Mouse (Mus musculus): ENCODE data around the gene Gadd45g. TPM values are rescaled to one million over a fixed set of nuclear protein-coding genes. Genes with fewer than 3 reads are reported as not detected.

Gadd45g gene
- polyA plus RNA-seq, 1 experiment from 2014 or later = 169 TPM

DNA sequence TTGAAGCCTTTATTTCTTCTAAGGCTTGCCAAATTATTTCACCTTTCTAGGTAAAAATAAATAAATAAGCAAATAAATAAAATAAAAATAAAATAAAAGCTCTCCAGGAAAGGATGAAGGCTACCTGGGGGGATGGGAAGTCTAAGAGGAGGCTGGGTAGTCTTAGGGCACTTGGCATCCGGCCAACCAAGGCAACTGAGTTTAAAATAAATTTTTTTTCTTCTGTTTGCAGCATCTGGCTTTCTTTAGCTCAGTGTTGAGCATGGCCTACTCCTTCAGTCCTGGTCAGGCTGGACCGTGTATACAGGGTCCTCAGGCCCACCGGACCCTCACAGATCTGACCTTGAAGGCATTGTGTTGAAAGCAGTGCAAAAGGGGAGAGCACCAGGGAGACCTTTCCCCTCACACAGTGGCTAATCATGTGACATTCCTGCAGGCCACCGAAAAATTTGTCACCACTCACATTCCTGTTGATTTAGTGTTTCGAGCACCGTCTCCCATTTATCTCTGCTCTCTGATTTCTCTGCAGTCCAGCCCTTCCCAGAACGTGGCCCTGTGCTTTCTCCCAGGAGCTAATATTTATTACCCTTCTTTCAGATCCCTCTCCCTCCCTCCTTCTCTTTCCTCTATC is 6.2 kb downstream of the Gadd45g start:
- peaks cover 14% of the 10 kb centered on the region for H3K4me1 ChIP-seq (replicated peaks; ENCODE audit: control insufficient read depth, insufficient read depth, low read length)
- no peak for ATAC-seq (replicated peaks; ENCODE audit: low FRiP score)
- WGBS = 29% methylated on average over 7 of the region's 7 CpGs
- H3K4me3 ChIP-seq (ENCODE audit: low read depth, low read length) = no peak overlapping the region
- H3K36me3 ChIP-seq (ENCODE audit: control insufficient read depth, insufficient read depth, low read length) = no peaks in the 10 kb centered on the region
- no peaks in the 10 kb centered on the region for H3K9me3 ChIP-seq (ENCODE audit: control insufficient read depth, low read length)
- DNase-seq (ENCODE audit: low spot score) = no peak
- H3K27ac ChIP-seq (ENCODE audit: low read depth, low read length) = no peak overlapping the region
- no peak overlapping the region for H3K4me2 ChIP-seq (ENCODE audit: low read depth, low read length, severe bottlenecking)
- peaks cover 31% of the 10 kb centered on the region for H3K27me3 ChIP-seq (ENCODE audit: control insufficient read depth, insufficient read depth, low read length)
- no peak overlapping the region; the same call in 1 of the 2 replicates for H3K9ac ChIP-seq (ENCODE audit: low read length)

DNA sequence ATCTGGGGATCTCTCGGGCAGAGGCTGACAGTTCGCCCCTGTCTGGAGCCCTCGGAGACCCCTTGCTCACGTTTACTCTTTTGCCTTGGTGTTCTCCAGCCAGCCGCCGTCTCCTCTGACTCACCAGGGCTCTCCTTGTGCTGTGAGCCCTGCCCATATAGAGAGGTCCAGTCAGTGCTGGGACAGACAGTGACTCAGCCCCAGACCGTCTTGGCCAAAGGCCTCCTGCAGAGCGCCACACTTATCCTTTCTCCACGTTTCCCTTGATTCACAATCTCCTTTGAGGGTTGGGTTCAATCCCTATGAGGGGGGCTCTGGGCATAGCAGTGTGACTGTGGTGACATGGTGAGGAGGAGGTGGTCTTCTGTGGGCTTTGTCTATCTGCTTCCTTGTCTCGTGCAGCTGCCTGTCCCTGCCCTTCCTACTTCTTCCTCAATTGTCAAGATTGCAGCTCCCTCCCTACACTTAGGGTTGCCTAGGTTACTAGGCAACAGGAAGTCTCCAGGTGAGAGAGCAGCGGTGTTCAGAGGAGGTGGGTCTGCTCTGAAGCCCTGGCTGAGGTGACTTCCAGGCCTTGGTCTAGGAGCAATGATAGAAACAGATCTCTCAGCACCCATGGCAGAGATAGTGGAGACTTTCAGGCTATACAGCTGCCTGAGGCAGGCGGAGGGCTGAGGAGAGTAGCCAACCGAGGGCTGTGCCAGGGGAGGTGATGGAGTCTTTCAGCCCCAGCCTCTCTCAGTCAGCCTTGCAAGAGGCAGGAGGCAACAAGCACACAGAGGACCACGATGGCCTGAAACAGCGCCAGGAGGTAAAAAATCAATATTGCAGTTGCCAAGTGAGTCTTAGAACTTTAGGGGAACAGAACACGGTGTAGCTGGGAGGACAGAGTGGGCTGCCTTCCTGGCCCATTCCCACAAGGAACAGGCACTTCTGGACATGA is 7.1 kb downstream of the Gadd45g start:
- Histone ChIP-seq H3K36me3 (ENCODE audit: control insufficient read depth, insufficient read depth, low read length) (no peaks in the 10 kb centered on the region), H3K9me3 (ENCODE audit: control insufficient read depth, low read length) (no peaks in the 10 kb centered on the region), H3K4me2 (ENCODE audit: low read depth, low read length, severe bottlenecking) (no peak overlapping the region), H3K27me3 (ENCODE audit: control insufficient read depth, insufficient read depth, low read length) (peaks cover 31% of the 10 kb centered on the region), H3K4me3 (ENCODE audit: low read depth, low read length) (no peak overlapping the region), H3K4me1 (replicated peaks; ENCODE audit: control insufficient read depth, insufficient read depth, low read length) (peaks cover 11% of the 10 kb centered on the region), H3K9ac (ENCODE audit: low read length) (no peak overlapping the region), H3K27ac (ENCODE audit: low read depth, low read length) (no peak overlapping the region)
- DNase-seq (ENCODE audit: low spot score) = no peak
- 12% methylated on average over 16 of the region's 16 CpGs for WGBS
- no peak for ATAC-seq (replicated peaks; ENCODE audit: low FRiP score)

DNA sequence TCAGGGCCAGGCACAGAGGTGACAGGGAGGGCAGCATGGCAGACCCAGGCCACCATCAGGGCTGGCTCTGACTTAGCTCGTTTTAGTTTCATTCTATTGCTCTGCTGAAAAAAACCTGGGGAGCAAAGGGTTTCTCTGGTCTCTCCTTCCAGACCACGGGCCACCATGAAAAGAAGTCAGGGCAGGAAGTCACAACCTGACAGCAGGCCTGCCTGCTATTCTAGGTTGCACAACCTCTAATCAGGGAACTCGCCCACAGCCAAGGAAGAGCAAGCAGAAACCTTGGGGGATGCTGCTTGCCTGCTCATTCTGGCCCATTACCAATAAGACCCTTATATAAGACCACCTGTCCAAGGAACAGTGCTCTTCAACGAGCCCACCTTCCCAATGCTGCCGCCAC is 9.1 kb downstream of the Gadd45g start:
- 80% methylated on average over 5 of the region's 5 CpGs for WGBS
- H3K27me3 ChIP-seq (ENCODE audit: control insufficient read depth, insufficient read depth, low read length) = peaks cover 25% of the 10 kb centered on the region
- H3K9me3 ChIP-seq (ENCODE audit: control insufficient read depth, low read length) = no peaks in the 10 kb centered on the region
- no peak for ATAC-seq (replicated peaks; ENCODE audit: low FRiP score)
- H3K4me3 ChIP-seq (ENCODE audit: low read depth, low read length) = no peak overlapping the region
- no peak overlapping the region for H3K4me2 ChIP-seq (ENCODE audit: low read depth, low read length, severe bottlenecking)
- no peak overlapping the region for H3K27ac ChIP-seq (ENCODE audit: low read depth, low read length)
- H3K36me3 ChIP-seq (ENCODE audit: control insufficient read depth, insufficient read depth, low read length) = no peaks in the 10 kb centered on the region
- H3K9ac ChIP-seq (ENCODE audit: low read length) = no peak overlapping the region
- peaks cover 3% of the 10 kb centered on the region; the same call in 1 of the 2 replicates for H3K4me1 ChIP-seq (replicated peaks; ENCODE audit: control insufficient read depth, insufficient read depth, low read length)
- DNase-seq (ENCODE audit: low spot score) = no peak

DNA sequence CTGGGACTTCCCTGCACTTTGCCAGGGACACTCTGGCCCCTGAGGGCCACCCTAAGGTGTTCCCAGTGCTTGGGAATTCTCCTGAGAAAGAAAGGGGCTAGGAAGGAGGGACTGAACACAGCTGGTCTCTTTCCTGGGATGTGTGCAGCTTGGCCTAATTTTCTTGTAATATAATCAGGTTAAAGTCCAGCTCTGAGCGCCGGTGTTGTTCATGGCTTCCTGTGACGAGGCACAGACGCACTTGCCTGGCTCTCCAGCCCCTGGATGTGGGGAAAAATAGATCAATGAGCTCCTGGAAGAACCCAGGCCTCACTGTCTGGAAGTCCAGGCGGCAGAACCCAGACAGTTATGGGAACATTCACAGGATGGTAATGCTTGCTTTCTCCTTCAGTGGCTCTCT is 10.7 kb downstream of the Gadd45g start:
- Histone ChIP-seq H3K9me3 (ENCODE audit: control insufficient read depth, low read length) (no peaks in the 10 kb centered on the region), H3K27me3 (ENCODE audit: control insufficient read depth, insufficient read depth, low read length) (peaks cover 13% of the 10 kb centered on the region), H3K4me3 (ENCODE audit: low read depth, low read length) (no peak overlapping the region), H3K9ac (ENCODE audit: low read length) (no peak overlapping the region), H3K36me3 (ENCODE audit: control insufficient read depth, insufficient read depth, low read length) (no peaks in the 10 kb centered on the region), H3K27ac (ENCODE audit: low read depth, low read length) (no peak overlapping the region), H3K4me2 (ENCODE audit: low read depth, low read length, severe bottlenecking) (no peak overlapping the region), H3K4me1 (replicated peaks; ENCODE audit: control insufficient read depth, insufficient read depth, low read length) (no peaks in the 10 kb centered on the region; the same call in 1 of the 2 replicates)
- 71% methylated on average over 5 of the region's 5 CpGs for WGBS
- no peak for ATAC-seq (replicated peaks; ENCODE audit: low FRiP score)
- no peak for DNase-seq (ENCODE audit: low spot score)

DNA sequence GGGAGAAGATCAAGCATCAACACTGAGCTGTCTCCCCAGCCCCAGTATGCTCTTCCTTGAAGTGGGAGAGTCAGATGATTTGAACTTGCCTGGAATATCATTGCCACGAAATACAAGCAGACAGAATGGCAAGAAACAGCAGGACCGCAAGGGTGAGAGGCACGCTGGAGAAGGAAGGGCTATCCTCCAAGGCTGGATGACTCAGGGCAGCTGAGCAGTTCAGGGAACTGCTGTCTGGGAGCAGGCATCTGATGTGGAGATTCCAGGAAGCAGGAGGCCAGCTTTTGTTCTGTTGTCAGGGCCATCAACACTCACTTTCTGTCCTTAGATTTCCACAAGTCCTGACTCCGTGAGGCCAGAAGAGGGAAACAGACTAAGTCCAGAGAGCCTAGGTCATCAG is 12.0 kb downstream of the Gadd45g start:
- 73% methylated on average over 4 of the region's 4 CpGs for WGBS
- H3K36me3 ChIP-seq (ENCODE audit: control insufficient read depth, insufficient read depth, low read length) = no peaks in the 10 kb centered on the region
- H3K27me3 ChIP-seq (ENCODE audit: control insufficient read depth, insufficient read depth, low read length) = peaks cover 7% of the 10 kb centered on the region; the same call in 1 of the 2 replicates

DNA sequence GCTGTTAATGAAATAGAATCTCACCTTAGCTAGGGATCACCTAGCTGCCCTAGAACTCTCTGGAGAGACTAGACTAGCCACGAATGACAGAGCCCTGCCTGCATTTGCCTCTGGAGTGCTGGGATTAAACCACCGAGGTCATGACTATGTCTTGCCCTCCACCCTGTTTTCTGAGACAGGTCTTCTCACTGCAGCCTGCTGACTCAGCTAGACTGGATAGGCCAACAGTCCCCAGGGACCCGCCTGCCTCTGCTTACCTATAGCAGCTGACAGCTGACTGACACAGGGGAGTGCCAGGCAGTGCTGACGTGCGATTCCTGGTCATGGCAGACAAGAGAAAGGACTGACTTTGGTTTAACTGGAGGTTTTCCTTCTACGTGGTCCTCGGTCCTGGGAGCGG is 12.7 kb downstream of the Gadd45g start:
- Histone ChIP-seq H3K9me3 (ENCODE audit: control insufficient read depth, low read length) (no peaks in the 10 kb centered on the region), H3K27me3 (ENCODE audit: control insufficient read depth, insufficient read depth, low read length) (peaks cover 4% of the 10 kb centered on the region; the same call in 1 of the 2 replicates), H3K4me1 (replicated peaks; ENCODE audit: control insufficient read depth, insufficient read depth, low read length) (no peaks in the 10 kb centered on the region), H3K4me3 (ENCODE audit: low read depth, low read length) (no peak overlapping the region), H3K4me2 (ENCODE audit: low read depth, low read length, severe bottlenecking) (no peak overlapping the region), H3K27ac (ENCODE audit: low read depth, low read length) (no peak overlapping the region), H3K9ac (ENCODE audit: low read length) (no peak overlapping the region), H3K36me3 (ENCODE audit: control insufficient read depth, insufficient read depth, low read length) (no peaks in the 10 kb centered on the region)
- ATAC-seq (replicated peaks; ENCODE audit: low FRiP score) (no peak), DNase-seq (ENCODE audit: low spot score) (no peak)
- WGBS = 88% methylated on average over 8 of the region's 8 CpGs

More for the DNA sequence above, 12.0 kb downstream of the Gadd45g start:
- no peak overlapping the region for H3K27ac ChIP-seq (ENCODE audit: low read depth, low read length)
- no peaks in the 10 kb centered on the region for H3K9me3 ChIP-seq (ENCODE audit: control insufficient read depth, low read length)
- no peak overlapping the region for H3K9ac ChIP-seq (ENCODE audit: low read length)
- ATAC-seq (replicated peaks; ENCODE audit: low FRiP score) = no peak
- H3K4me3 ChIP-seq (ENCODE audit: low read depth, low read length) = no peak overlapping the region
- H3K4me2 ChIP-seq (ENCODE audit: low read depth, low read length, severe bottlenecking) = no peak overlapping the region
- no peak for DNase-seq (ENCODE audit: low spot score)
- H3K4me1 ChIP-seq (replicated peaks; ENCODE audit: control insufficient read depth, insufficient read depth, low read length) = no peaks in the 10 kb centered on the region

DNA sequence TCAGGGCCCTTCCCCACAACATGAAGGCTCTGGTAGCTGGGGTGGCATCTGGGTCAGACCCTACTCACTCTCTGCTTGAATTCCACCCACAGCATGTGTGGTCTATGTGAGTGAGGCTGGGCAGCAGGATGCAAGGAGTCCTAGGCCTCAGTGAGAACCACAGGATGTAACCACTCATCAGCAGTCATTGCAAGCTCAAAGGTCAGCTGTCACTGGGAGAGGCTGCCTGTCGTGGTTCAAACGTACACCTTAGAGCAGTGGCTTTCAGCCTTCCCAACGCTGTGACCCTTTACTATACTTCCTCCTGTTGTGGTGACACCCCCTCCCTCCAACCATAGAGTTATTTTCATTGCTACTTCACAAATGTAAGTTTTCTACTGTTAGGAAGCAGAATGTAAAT is 13.3 kb downstream of the Gadd45g start:
- H3K4me1 ChIP-seq (replicated peaks; ENCODE audit: control insufficient read depth, insufficient read depth, low read length) = no peaks in the 10 kb centered on the region
- no peak for ATAC-seq (replicated peaks; ENCODE audit: low FRiP score)
- no peak for DNase-seq (ENCODE audit: low spot score)

DNA sequence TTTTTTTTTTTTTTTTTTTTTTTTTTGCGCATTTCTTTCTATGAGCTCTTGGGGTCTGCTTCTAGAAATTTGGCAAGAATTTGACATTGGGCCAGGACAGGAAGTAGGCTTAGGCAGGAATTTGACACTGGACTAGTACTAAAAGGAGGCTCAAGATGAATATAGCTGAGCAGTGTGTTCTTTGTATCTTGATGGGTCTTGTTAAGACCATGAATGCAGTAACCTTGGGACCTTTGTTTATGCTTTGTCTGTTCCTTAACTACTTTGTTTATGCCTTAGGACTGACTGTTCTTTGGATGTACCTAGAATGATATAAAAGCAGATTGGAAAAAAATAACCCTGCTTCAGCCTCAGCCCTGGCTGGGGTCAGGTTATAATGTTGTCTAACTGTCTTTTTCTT is 16.3 kb downstream of the Gadd45g start:
- Histone ChIP-seq H3K4me1 (replicated peaks; ENCODE audit: control insufficient read depth, insufficient read depth, low read length) (no peaks in the 10 kb centered on the region), H3K27me3 (ENCODE audit: control insufficient read depth, insufficient read depth, low read length) (no peaks in the 10 kb centered on the region), H3K27ac (ENCODE audit: low read depth, low read length) (no peak overlapping the region), H3K36me3 (ENCODE audit: control insufficient read depth, insufficient read depth, low read length) (no peaks in the 10 kb centered on the region), H3K4me3 (ENCODE audit: low read depth, low read length) (no peak overlapping the region), H3K4me2 (ENCODE audit: low read depth, low read length, severe bottlenecking) (no peak overlapping the region), H3K9ac (ENCODE audit: low read length) (no peak overlapping the region), H3K9me3 (ENCODE audit: control insufficient read depth, low read length) (no peaks in the 10 kb centered on the region)
- no peak for DNase-seq (ENCODE audit: low spot score)
- WGBS = 100% methylated on average over 1 of the region's 1 CpGs
- no peak for ATAC-seq (replicated peaks; ENCODE audit: low FRiP score)

More for the DNA sequence above, 13.3 kb downstream of the Gadd45g start:
- no peaks in the 10 kb centered on the region for H3K36me3 ChIP-seq (ENCODE audit: control insufficient read depth, insufficient read depth, low read length)
- no peaks in the 10 kb centered on the region for H3K27me3 ChIP-seq (ENCODE audit: control insufficient read depth, insufficient read depth, low read length)
- no peak overlapping the region for H3K4me3 ChIP-seq (ENCODE audit: low read depth, low read length)
- H3K9me3 ChIP-seq (ENCODE audit: control insufficient read depth, low read length) = no peaks in the 10 kb centered on the region
- WGBS = 80% methylated on average over 3 of the region's 3 CpGs
- no peak overlapping the region for H3K27ac ChIP-seq (ENCODE audit: low read depth, low read length)
- H3K9ac ChIP-seq (ENCODE audit: low read length) = no peak overlapping the region
- H3K4me2 ChIP-seq (ENCODE audit: low read depth, low read length, severe bottlenecking) = no peak overlapping the region
